Mouse (Mus musculus) kidney, embryonic 15.5 days (tissue): Measurements from ENCODE around the gene Rasgrf1. TPM values are rescaled to one million over a fixed set of nuclear protein-coding genes. Genes with fewer than 3 reads are reported as not detected.

Experiments
- ATAC-seq: fragments of 200-750 bp; cut with Nextera tagmentation; replicated peaks from 2 replicates; pipeline ENCODE4 v1.8.0; 2017; ENCODE audit warnings: moderate TSS enrichment; ENCODE audit not compliant: low FRiP score
- H3K27ac ChIP-seq: fragments of 300-500 bp; sonication (generic); 2 replicates; pipeline ENCODE4 v1.5.1; 2015; ENCODE audit warnings: mild to moderate bottlenecking, inconsistent platforms
- H3K27me3 ChIP-seq: fragments of 300-500 bp; sonication (generic); 2 replicates; pipeline ENCODE4 v1.6.1; 2015; ENCODE audit warnings: inconsistent platforms
- H3K36me3 ChIP-seq: fragments of 300-500 bp; sonication (generic); 2 replicates; pipeline ENCODE4 v1.6.1; 2015; ENCODE audit warnings: inconsistent platforms
- H3K4me1 ChIP-seq: fragments of 300-500 bp; sonication (generic); 2 replicates; pipeline ENCODE4 v1.6.1; 2015; ENCODE audit warnings: inconsistent platforms
- H3K4me2 ChIP-seq: fragments of 300-500 bp; sonication (generic); 2 replicates; pipeline ENCODE4 v1.6.1; 2015; ENCODE audit warnings: moderate library complexity, mild to moderate bottlenecking, inconsistent platforms
- H3K4me3 ChIP-seq: fragments of 300-500 bp; sonication (generic); replicated peaks from 2 replicates; pipeline ENCODE4 v1.5.1; 2015; ENCODE audit warnings: mild to moderate bottlenecking, inconsistent platforms
- H3K9ac ChIP-seq: fragments of 300-500 bp; sonication (generic); 2 replicates; pipeline ENCODE4 v1.6.1; 2015; ENCODE audit warnings: mild to moderate bottlenecking, inconsistent platforms
- H3K9me3 ChIP-seq: fragments of 300-500 bp; sonication (generic); replicated peaks from 2 replicates; pipeline ENCODE4 v1.6.1; 2016; ENCODE audit warnings: inconsistent platforms
- WGBS: fragments of 180-500 bp; shearing (Covaris S2); methylation state at CpG from one replicate; pipeline ENCODE4 v1.1.7; 2015; ENCODE audit warnings: mixed read lengths; 5-methylcytosine and 5-hydroxymethylcytosine counted together
- polyA plus RNA-seq: library from polyadenylated mRNA; unstranded; fragments of >200 nt; fragmentation: Nextera tagmentation; extraction: Ambion mirVana; gene quantifications from 2 replicates; pipeline ENCODE4 v1.2.1, GENCODE M21; 2015

Rasgrf1 gene
- polyA plus RNA-seq, 1 experiment from 2014 or later = 0.14 TPM

GRCm38 (mm10) chr9:89946830-89947229, 37.1 kb downstream of the Rasgrf1 start:
- Histone ChIP-seq H3K27ac (no peak overlapping the region), H3K9ac (no peak overlapping the region), H3K9me3 (no peaks in the 10 kb centered on the region), H3K36me3 (no peaks in the 10 kb centered on the region), H3K27me3 (no peaks in the 10 kb centered on the region), H3K4me2 (no peak overlapping the region), H3K4me3 (no peak overlapping the region), H3K4me1 (no peaks in the 10 kb centered on the region)
- no peak for ATAC-seq
- 89% methylated on average over 9 of the region's 9 CpGs for WGBS

DNA sequence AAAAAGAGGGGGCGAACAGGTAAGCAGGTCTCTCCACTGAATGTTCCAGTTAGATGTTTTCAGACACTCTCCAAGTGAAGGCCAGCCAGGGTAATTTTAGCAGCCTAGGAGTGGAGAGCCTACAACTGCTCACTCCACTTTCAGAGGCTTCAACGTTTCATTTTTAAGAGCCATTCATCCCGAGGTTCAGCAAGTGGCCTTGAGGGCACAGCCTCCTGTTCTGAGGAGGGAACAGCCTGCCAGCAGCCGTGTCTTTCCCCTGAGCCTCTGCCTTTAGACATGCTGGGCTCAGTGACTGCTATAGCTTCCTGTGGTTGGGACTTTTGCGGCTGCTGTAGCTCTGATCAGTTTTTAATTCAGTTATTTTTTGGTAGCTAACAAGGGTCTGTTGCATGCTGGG, 38.9 kb downstream of the Rasgrf1 start:
- no peak overlapping the region for H3K4me2 ChIP-seq
- no peaks in the 10 kb centered on the region for H3K36me3 ChIP-seq
- 62% methylated on average over 5 of the region's 5 CpGs for WGBS
- H3K4me3 ChIP-seq = no peak overlapping the region
- no peak for ATAC-seq
- no peaks in the 10 kb centered on the region for H3K4me1 ChIP-seq
- no peaks in the 10 kb centered on the region for H3K27me3 ChIP-seq
- H3K9me3 ChIP-seq = no peaks in the 10 kb centered on the region
- no peak overlapping the region for H3K27ac ChIP-seq
- no peak overlapping the region for H3K9ac ChIP-seq

- WGBS = 93% methylated on average over 22 of the region's 22 CpGs
- H3K4me1 ChIP-seq = no peaks in the 10 kb centered on the region
- H3K4me2 ChIP-seq = no peak overlapping the region
- no peaks in the 10 kb centered on the region for H3K36me3 ChIP-seq
- no peak overlapping the region for H3K9ac ChIP-seq
- no peak overlapping the region for H3K27ac ChIP-seq
- no peak for ATAC-seq
- no peaks in the 10 kb centered on the region for H3K27me3 ChIP-seq
- no peak overlapping the region for H3K4me3 ChIP-seq
- no peaks in the 10 kb centered on the region for H3K9me3 ChIP-seq
Measured at GRCm38 (mm10) chr9:89953596-89954215, 44.0 kb downstream of the Rasgrf1 start.

DNA sequence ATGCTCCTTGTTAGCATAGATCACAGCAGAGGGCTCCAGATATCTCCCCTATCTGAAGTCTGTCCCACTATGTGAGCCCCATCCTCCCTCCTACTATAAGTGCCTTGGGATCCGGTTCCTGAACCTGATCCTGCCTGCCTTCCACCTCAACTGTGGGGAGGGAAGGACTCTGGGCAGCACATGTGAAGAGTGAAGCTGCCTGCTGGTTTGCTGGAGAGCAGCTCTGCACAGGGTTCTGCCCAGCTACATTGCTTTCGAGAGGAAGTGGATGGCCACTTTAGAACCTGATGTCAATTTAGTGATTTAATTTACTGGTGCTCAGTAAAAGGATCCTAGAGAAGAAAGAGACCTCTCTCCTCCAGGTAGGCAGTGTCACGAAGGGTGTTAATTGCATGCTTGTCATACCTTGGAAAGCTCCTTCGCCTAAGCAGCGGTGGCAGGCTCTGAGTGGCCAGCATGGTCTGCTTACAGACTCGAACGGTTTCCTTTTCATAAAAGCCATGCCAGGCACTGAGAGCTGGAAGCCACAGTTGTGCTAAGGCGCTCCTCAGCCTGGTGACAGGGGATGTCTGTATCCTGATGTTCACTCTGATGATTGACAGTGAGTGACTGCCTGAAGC, 45.3 kb downstream of the Rasgrf1 start:
- no peaks in the 10 kb centered on the region for H3K27me3 ChIP-seq
- no peak overlapping the region for H3K27ac ChIP-seq
- no peak overlapping the region for H3K4me3 ChIP-seq
- no peak for ATAC-seq
- H3K4me1 ChIP-seq = no peaks in the 10 kb centered on the region
- H3K9ac ChIP-seq = no peak overlapping the region
- H3K4me2 ChIP-seq = no peak overlapping the region
- 52% methylated on average over 8 of the region's 8 CpGs for WGBS
- no peaks in the 10 kb centered on the region for H3K9me3 ChIP-seq
- no peaks in the 10 kb centered on the region for H3K36me3 ChIP-seq

DNA sequence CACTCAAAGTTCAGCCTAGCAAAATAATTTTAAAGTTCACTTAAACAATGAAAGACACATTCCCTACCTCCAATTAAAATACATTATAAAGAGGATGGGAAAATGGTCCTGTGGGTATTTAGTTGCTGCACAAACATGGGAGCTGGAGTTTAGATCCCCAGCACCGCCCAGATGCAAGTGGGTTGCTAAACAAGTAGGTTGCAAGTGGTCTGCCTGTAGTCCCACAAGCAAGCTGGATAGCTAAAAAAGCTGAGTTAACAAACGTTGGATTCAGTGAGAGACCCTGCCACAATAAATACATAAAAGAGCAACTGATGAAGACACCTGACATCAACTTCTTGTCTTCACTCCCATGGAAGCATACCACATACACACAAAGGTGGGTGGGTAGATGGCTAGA, 49.3 kb downstream of the Rasgrf1 start:
- no peak overlapping the region for H3K27ac ChIP-seq
- H3K4me2 ChIP-seq = no peak overlapping the region
- no peaks in the 10 kb centered on the region for H3K27me3 ChIP-seq
- H3K36me3 ChIP-seq = no peaks in the 10 kb centered on the region
- no peak overlapping the region for H3K4me3 ChIP-seq
- no peaks in the 10 kb centered on the region for H3K4me1 ChIP-seq
- ATAC-seq = no peak
- WGBS = 75% methylated on average over 2 of the region's 2 CpGs
- H3K9ac ChIP-seq = no peak overlapping the region
- H3K9me3 ChIP-seq = no peaks in the 10 kb centered on the region

DNA sequence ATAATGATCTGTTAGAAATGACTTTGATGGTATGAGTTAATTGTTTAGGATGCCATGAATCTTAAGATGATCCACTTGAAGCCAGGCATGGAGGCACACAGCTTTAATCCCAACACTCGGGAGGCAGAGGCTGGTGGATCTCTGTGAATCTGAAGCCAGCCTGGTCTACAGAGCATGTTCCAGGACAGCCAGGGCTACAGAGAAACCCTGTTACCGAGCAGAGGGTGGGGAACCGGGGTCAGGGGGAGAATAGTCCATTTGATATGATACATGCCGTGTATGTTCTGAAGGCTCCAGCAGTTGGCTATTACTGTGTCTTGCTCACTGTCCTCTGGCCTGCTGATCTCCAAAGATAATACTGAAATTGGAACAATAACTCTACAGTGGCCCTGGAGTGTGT, 54.4 kb downstream of the Rasgrf1 start:
- no peak overlapping the region for H3K9ac ChIP-seq
- no peaks in the 10 kb centered on the region for H3K27me3 ChIP-seq
- no peak overlapping the region for H3K27ac ChIP-seq
- H3K36me3 ChIP-seq = no peaks in the 10 kb centered on the region
- no peaks in the 10 kb centered on the region for H3K4me1 ChIP-seq
- no peaks in the 10 kb centered on the region for H3K9me3 ChIP-seq
- H3K4me2 ChIP-seq = no peak overlapping the region
- WGBS = 78% methylated on average over 4 of the region's 4 CpGs
- no peak for ATAC-seq
- no peak overlapping the region for H3K4me3 ChIP-seq

DNA sequence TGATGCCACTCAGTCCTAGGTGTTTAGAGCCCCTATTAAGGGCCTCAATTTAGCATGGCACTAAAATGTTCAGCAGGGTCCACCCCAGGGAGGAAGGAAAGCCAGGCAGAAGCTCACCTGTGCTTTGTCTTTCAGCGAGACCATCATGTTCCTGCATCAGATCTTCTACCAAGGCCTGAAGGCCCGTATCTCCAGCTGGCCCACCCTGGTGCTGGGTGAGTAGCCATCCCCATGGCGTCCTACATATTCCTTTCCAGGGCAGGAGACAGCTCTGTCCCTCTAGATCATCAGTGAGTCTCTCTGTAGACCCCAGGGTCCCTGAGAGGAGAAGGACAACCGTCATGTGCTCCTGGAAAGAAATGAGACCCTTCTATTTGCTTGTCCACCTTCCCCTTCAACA, 58.0 kb downstream of the Rasgrf1 start:
- no peaks in the 10 kb centered on the region for H3K36me3 ChIP-seq
- no peaks in the 10 kb centered on the region for H3K4me1 ChIP-seq
- no peak overlapping the region for H3K4me2 ChIP-seq
- H3K27ac ChIP-seq = no peak overlapping the region
- no peak overlapping the region for H3K9ac ChIP-seq
- H3K9me3 ChIP-seq = no peaks in the 10 kb centered on the region
- H3K4me3 ChIP-seq = no peak overlapping the region
- ATAC-seq = no peak
- WGBS = 85% methylated on average over 4 of the region's 4 CpGs
- H3K27me3 ChIP-seq = no peaks in the 10 kb centered on the region

DNA sequence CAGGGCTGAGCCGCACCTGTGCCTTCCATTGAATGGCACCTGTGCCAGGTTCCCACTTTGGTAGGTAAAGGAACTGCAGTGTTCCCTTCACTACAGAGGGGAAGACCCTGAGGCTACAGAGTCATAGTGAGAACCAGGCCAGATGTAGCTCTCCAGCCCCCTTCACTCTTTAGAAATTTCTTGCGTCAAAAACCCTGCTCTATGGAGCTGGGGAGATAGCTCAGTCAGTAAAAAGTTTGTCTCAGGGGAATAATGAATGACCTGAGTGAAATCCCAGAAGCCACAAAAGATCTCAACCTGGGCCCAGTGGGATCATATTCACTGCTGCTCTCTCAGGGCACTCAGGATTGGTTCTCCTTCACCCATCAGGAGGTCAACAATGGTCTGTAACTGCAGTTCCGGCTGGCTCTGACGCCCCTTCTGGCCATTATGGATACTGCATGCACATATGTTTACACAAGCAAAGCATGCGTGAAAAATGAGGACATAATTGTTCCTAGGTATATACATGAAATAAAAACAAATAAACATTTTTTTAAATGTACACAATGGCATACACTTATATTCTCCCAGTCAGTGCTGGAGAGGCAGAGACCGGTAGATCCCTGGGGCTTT, 59.2 kb downstream of the Rasgrf1 start:
- no peak for ATAC-seq
- Histone ChIP-seq H3K27me3 (no peaks in the 10 kb centered on the region), H3K4me3 (no peak overlapping the region), H3K9me3 (no peaks in the 10 kb centered on the region), H3K27ac (no peak overlapping the region), H3K4me2 (no peak overlapping the region), H3K36me3 (no peaks in the 10 kb centered on the region), H3K4me1 (no peaks in the 10 kb centered on the region), H3K9ac (no peak overlapping the region)
- WGBS = 80% methylated on average over 6 of the region's 6 CpGs

- H3K9me3 ChIP-seq = no peaks in the 10 kb centered on the region
- no peak overlapping the region for H3K9ac ChIP-seq
- WGBS = 85% methylated on average over 10 of the region's 10 CpGs
- ATAC-seq = no peak
- no peak overlapping the region for H3K4me2 ChIP-seq
- no peak overlapping the region for H3K27ac ChIP-seq
- no peak overlapping the region for H3K4me3 ChIP-seq
- no peaks in the 10 kb centered on the region for H3K4me1 ChIP-seq
- H3K27me3 ChIP-seq = no peaks in the 10 kb centered on the region
- H3K36me3 ChIP-seq = no peaks in the 10 kb centered on the region
Measured at GRCm38 (mm10) chr9:89970271-89970670, 60.6 kb downstream of the Rasgrf1 start.

DNA sequence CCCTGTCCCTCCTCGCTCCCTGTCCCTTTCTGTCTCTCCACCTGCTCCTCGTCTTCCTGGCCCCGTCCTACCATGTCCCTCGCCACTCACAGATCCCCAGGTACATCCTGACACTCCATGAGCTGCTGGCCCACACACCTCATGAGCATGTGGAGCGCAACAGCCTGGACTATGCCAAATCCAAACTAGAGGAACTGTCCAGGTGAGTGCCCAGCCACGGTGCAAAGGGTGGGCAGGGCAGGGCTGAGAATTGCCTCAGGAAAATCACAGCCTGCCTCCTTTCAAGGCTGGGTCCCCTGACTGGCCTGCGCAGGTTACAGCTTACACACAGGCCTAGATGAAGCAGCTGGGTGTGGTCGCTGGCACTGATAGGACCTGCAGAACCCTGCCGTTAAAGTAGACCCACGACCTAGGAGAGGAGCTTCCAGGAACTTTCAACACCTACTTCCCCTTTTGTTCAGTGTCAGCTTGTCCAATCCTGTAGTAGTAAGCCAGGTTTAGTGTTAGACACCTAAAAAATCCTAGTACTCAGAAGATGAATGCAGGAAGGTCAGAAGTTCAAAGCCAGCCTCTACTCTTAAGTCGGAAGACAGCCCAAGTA, 61.3 kb downstream of the Rasgrf1 start:
- H3K9ac ChIP-seq = no peak overlapping the region
- H3K4me3 ChIP-seq = no peak overlapping the region
- H3K36me3 ChIP-seq = no peaks in the 10 kb centered on the region
- H3K27me3 ChIP-seq = no peaks in the 10 kb centered on the region
- no peak overlapping the region for H3K27ac ChIP-seq
- WGBS = 75% methylated on average over 11 of the region's 11 CpGs
- no peaks in the 10 kb centered on the region for H3K9me3 ChIP-seq
- peak; percentile 28; the same call in 1 of the 2 replicates for ATAC-seq
- no peaks in the 10 kb centered on the region for H3K4me1 ChIP-seq
- H3K4me2 ChIP-seq = no peak overlapping the region

- Histone ChIP-seq H3K4me1 (no peaks in the 10 kb centered on the region), H3K27ac (no peak overlapping the region), H3K4me3 (no peak overlapping the region), H3K9me3 (no peaks in the 10 kb centered on the region), H3K27me3 (no peaks in the 10 kb centered on the region), H3K4me2 (no peak overlapping the region), H3K36me3 (no peaks in the 10 kb centered on the region), H3K9ac (no peak overlapping the region)
- no peak for ATAC-seq
- 67% methylated on average over 3 of the region's 3 CpGs for WGBS
Measured at GRCm38 (mm10) chr9:89972321-89972720, 62.6 kb downstream of the Rasgrf1 start.

- Histone ChIP-seq H3K4me2 (no peak overlapping the region), H3K9me3 (no peaks in the 10 kb centered on the region), H3K27ac (no peak overlapping the region), H3K4me3 (no peak overlapping the region), H3K9ac (no peak overlapping the region), H3K27me3 (no peaks in the 10 kb centered on the region), H3K4me1 (no peaks in the 10 kb centered on the region), H3K36me3 (no peaks in the 10 kb centered on the region)
- WGBS = 26% methylated on average over 5 of the region's 5 CpGs
- no peak for ATAC-seq
Measured at GRCm38 (mm10) chr9:89973856-89974255, 64.1 kb downstream of the Rasgrf1 start.
